Mouse (Mus musculus): ENCODE measurements around the gene Rhbdl1. TPM values are rescaled to one million over a fixed set of nuclear protein-coding genes. Genes with fewer than 3 reads are reported as not detected.

Rhbdl1 gene
- total RNA-seq, 2 experiments from 2014 or later, result 80.6 to 99.3 TPM

DNA sequence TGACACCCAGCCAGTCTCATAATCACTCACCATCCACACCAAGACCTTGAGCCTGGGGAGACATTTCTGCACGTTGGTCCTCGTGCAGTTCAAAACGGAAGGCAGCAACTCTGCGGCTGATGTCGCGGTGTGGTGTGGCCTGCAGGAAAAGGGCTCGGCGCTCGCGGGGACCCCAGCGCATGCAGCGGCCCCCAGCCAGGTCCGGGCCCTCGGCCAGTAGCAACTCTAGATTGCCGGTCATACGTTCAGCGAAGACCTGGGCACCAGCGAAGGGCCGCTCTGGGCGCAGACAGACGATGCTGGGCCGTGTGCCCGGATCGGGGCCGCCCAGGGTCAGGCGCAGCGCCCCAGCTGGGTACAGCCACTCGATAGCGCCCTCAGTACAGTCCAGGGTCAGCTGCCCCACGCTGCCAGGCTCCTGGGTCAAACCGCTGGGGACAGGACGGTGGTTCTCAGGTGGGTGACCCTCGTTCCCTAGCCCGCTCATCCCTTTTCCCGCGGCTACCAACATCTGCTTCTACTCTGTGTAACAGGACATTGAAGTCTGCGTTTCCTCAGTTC, 40.8 kb downstream of the Rhbdl1 start:
- no peak for DNase-seq (ENCODE audit: low spot score in 2 of 2)

DNA sequence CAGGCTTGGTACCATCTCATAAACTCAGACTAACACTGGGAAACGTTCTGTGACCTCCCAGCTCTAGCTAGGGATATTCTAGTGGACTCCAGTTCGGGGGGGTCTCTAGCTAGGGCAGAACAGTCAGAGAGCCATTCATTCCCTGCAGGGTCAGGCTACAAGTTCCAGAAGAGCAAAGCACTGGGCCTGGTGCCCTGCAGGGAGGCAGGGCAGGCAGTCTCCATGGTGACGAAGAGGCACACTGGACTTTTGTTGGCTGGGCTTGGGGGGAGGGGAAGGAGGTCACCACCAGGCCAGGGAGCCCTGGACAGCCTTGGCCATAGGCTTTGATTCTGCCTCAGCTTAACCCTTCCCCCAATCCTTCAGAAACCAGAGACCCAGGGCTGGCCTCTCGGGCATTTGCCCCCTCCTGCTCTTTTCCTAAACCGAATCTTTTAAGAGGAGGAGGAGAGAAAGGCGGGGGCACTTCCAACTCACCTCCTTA, 41.4 kb downstream of the Rhbdl1 start, which contains the start of gene AC134908.4:
Gene AC134908.4 (minus strand): TSS at position 51 of the 484 bp plus-strand sequence.
- DNase-seq (ENCODE audit: low spot score in 2 of 2), result peak; percentile 56 to 61

DNA sequence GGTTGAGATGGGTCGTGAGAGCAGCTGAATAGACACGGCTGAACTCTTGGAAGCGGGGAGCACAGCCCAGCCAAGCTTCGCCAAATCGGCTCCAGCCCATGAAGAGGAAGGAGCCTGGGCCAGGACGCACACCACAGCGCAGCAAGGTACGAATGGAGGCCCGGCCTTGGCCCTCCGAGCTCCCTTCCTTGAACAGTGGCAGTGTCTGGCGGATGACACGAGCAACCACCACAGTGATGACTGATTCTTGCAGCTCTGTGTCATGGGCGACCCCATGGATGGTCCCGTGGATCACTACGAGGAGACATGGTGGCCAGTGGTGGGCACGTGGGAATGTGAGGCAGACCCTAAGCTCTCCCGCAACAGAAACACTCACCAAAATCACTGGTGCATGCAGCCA, 42.1 kb downstream of the Rhbdl1 start:
- no peak for DNase-seq (ENCODE audit: low spot score in 2 of 2)

DNA sequence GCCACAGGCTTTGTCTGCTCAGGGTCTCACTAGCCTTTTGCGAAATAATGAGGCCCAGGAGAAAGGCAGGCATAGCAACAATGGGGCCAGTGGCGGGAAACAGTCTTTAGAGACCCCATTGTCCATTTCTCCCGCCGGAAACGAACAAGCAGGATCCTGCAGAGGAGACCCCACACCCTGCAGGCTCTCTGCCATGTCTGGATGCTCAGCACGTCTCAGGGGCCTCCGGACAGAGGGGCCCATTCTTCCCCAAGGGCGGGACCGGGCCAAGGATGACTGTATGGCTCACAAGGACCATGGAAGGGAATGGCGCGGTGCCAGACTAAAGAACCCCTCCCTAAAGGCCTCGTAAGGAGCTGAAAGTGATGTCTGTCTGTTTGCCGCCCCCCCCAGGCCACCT, 42.9 kb downstream of the Rhbdl1 start:
- no peak for DNase-seq (ENCODE audit: low spot score in 2 of 2)

DNA sequence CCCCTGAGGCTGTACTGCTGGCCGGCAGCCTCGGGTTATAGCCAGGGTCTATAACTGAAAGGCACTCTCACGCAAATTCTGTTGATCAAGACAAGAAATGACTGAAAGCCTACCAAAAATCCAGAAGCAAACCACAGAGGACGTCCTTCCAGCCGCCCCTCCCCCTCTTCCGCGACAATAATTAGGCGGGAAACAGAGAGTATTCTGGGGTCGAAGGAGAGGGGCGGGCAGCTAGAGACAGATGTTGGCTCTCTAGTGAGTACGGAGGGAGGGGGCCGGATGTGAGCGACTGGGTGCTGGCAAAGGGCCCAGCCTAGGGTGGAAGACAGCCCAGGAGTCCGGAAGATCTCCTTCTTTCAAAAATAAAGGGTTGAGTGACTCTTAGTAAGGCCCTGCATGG, 44.5 kb downstream of the Rhbdl1 start, which contains the start of gene Fam173a:
Gene Fam173a (minus strand): TSS at position 287 of the 400 bp plus-strand sequence.
- DNase-seq (ENCODE audit: low spot score in 2 of 2), result peak; percentile 73 to 82

DNA sequence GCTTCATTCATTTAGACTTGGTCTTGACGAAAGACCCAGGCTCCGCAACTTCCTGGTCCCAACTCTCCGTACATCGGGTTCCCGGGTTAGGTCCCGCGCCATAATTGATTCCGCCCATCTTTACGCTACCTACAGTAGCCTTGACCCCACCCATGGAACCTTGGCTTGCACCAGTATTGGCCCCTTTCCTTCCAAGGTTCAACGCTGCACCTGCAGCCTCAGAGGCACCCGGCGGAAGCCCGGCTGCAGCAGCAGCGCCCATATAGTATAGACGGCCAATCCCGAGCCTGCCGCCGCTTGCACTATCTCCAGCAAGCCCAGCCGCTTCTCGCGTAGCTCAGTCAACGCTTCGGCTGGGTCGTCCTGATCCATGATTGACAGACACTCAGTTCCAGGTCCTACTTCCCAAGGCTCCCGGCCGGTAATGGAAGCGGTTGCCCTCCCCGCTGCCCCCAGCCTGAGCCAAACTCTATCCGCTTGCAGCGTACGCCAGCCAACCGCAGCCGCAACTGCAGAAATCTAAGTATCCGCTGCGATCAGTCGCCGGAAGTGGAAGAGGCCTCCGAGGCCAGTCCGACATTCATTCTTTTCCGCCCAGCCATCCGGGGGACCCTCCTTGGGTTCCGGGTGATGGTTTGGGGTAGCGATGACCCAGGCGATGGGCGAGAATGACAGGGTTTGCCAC, 45.1 kb downstream of the Rhbdl1 start:
- DNase-seq (ENCODE audit: low spot score in 2 of 2), result peak; percentile 91 to 92

DNA sequence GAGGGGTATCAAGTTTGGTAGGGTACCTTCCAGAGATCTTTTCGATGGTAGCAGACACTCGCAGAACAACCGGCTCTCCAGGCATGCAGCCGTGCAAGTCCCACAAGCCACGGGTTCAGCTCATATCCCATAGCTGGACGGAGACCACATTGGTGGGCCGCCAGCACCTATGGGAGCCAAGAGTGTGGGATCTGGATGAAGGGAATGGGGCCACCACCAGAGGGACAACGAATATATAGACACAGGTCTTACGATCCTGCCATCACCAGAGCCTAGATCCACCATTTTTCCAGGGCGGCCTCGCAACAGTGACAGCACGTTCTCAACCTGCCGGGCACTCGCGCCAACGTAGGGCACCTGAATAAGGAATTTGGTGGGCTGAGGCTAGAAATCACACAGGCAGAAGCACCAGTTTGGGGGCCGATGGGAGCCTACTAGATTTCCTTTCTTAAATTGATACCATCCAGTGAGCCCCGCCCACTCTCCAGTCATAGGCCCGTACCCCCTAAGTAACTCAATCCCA, 45.7 kb downstream of the Rhbdl1 start:
- no peak for DNase-seq (ENCODE audit: low spot score in 2 of 2)

DNA sequence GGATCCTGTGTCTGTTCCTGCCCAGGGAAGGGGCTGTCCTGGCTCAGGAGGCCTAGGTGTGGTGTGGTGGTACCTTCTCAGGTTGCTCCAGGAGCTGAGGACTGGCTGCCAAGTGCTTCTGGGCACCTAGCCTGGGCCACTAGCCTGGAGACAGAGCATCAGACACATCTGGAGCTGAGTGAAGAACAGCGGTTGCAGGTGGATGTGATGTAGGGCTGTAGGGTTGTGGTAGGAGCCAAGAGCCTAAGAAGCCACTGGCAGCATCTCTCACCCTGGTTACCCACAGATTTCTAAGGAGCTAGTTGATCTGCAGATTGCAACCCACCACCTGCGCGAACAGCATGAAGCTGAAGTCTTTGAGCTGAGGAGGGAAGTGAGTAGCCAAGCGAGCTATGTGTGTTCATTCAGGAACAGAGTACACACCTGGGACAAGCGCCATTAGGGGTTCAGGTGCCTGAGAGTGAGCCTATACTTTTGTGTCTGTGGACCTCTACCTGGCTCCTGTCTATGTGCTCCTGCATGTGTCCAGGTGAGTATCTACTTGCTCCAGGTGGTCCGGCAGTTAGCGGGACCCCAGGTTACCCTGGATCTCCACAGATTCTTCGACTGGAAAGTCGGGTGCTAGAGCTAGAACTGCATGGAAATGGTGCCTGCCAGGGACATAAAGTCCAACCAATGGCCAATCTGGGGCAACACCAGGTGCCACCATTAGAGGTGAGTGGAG, 50.2 kb downstream of the Rhbdl1 start:
- no peak for DNase-seq (ENCODE audit: low spot score in 2 of 2)

DNA sequence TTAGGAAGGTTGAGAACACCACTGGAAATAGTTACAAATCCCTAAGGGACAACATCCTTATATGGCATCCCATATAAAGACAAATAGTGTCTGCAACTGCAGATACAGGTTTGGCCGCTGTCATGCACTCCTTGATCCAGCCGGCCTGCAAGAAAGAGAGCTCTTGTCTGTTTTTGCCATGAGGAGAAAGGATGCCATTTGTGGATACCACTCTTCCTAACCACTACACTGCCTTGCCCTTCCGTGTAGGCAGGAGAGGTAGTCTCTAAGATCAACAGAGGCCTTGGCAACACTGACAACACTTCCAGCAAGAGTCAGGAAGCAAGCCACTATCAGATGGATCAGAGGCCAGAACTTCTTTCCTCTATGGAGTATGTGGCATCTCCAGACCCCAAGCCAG, 50.8 kb downstream of the Rhbdl1 start, which contains the start of gene Ccdc78:
Gene Ccdc78 (plus strand): TSS at position 301 of the 400 bp plus-strand sequence.
- no peak for DNase-seq (ENCODE audit: low spot score in 2 of 2)

DNA sequence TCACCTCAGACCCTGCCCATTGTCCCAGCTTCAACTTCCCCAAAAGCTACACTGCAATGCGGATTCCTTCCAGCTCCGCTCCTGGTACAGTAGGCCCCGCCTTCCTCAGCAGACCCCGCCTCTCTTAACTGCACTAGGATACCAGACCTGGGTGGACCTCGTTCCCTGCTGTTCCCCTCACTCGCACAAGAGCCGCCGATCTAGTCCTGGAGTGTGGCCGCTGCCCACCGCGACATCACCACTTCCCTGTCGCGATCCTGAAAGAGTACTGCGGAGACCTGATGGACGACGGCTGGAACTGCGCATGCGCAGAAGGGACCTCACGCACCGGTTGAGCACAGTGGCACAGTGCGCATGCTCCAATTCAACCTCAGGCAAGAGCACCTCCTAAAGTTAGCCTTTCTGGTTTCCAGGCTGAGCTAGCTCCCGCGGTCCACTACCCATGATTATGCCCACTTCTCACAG, 51.8 kb downstream of the Rhbdl1 start, which contains the start of gene Haghl:
Gene Haghl (minus strand): TSS at position 393 of the 465 bp plus-strand sequence.
- DNase-seq (ENCODE audit: low spot score in 2 of 2), result peak; percentile 96 to 98

Small RNA genes within 50 kb of the gene (microRNA-seq; reads per million reads assigned to microRNA genes)
- 2.0 to 3.3 reads per million in 2 experiments for gene Mir3082

Other genes starting within 250 kb of the Rhbdl1 start
- gene Gng13, start 120.1 kb downstream of the Rhbdl1 start, total RNA-seq (2021), result 10 to 100 TPM; 55.4 to 57.2 TPM
- 1 to 10 TPM; 2.6 to 3.6 TPM for gene Chtf18, start 109.9 kb downstream of the Rhbdl1 start, total RNA-seq (2021)
- gene Rpusd1, start 109.6 kb downstream of the Rhbdl1 start, total RNA-seq (2021), result 10 to 100 TPM; 27.0 to 30.0 TPM
- not detected for gene Mslnl, start 101.3 kb downstream of the Rhbdl1 start, total RNA-seq (2021)
- 1 to 10 TPM; 1.8 to 2.6 TPM for gene Msln, start 82.9 kb downstream of the Rhbdl1 start, total RNA-seq (2021)
- gene Narfl, start 63.5 kb downstream of the Rhbdl1 start, total RNA-seq (2021), result 10 to 100 TPM; 25.7 to 26.9 TPM
- 100 to 1,000 TPM; 140 to 157 TPM for gene Haghl, start 51.6 kb downstream of the Rhbdl1 start, total RNA-seq (2021)
- gene Ccdc78, start 50.7 kb downstream of the Rhbdl1 start, total RNA-seq (2021), result under 1 TPM; 0.23 to 0.33 TPM
- 10 to 100 TPM; 69.2 to 80.1 TPM for gene Fam173a, start 44.4 kb downstream of the Rhbdl1 start, total RNA-seq (2021)
- not detected for gene AC134908.4, start 41.6 kb downstream of the Rhbdl1 start, total RNA-seq (2021)
- 10 to 100 TPM; 51.2 to 65.8 TPM for gene Metrn, start 40.2 kb downstream of the Rhbdl1 start, total RNA-seq (2021)
- gene Fbxl16, start 28.2 kb downstream of the Rhbdl1 start, total RNA-seq (2021), result 100 to 1,000 TPM; 272 to 292 TPM
- 10 to 100 TPM; 21.0 to 24.1 TPM for gene Wdr24, start 13.7 kb downstream of the Rhbdl1 start, total RNA-seq (2021)
- gene Jmjd8, start 8.4 kb downstream of the Rhbdl1 start, total RNA-seq (2021), result 10 to 100 TPM; 55.4 to 56.9 TPM
- 100 to 1,000 TPM; 168 to 169 TPM for gene Stub1, start 3.9 kb downstream of the Rhbdl1 start, total RNA-seq (2021)
- 10 to 100 TPM; 30.9 to 36.3 TPM for gene Gm20683, start 4.5 kb upstream of the Rhbdl1 start, total RNA-seq (2021)
- gene Rhot2, start 7.6 kb upstream of the Rhbdl1 start, total RNA-seq (2021), result 10 to 100 TPM; 80.3 to 94.8 TPM
- gene Wdr90, start 24.2 kb upstream of the Rhbdl1 start, total RNA-seq (2021), result 10 to 100 TPM; 25.4 to 37.8 TPM
- 10 to 100 TPM; 30.6 to 32.6 TPM for gene Mcrip2, start 31.5 kb upstream of the Rhbdl1 start, total RNA-seq (2021)
- gene Mettl26, start 37.8 kb upstream of the Rhbdl1 start, total RNA-seq (2021), result 10 to 100 TPM; 31.7 to 32.7 TPM
- gene Wfikkn1, start 43.6 kb upstream of the Rhbdl1 start, total RNA-seq (2021), result 1 to 10 TPM; 1.1 to 1.4 TPM
- 10 to 100 TPM; 41.9 to 49.9 TPM for gene Rab40c, start 82.4 kb upstream of the Rhbdl1 start, total RNA-seq (2021)
- gene Pigq, start 107.6 kb upstream of the Rhbdl1 start, total RNA-seq (2021), result 100 to 1,000 TPM; 144 to 149 TPM
- gene Nhlrc4, start 107.7 kb upstream of the Rhbdl1 start, total RNA-seq (2021), result not detected
- gene A930017K11Rik, start 115.3 kb upstream of the Rhbdl1 start, total RNA-seq (2021), result not detected
- 10 to 100 TPM; 38.2 to 50.8 TPM for gene Capn15, start 148.5 kb upstream of the Rhbdl1 start, total RNA-seq (2021)
- 10 to 100 TPM; 69.6 to 79.3 TPM for gene Rab11fip3, start 232.3 kb upstream of the Rhbdl1 start, total RNA-seq (2021)